Mouse (Mus musculus): Measurements from ENCODE around the gene Acat3. TPM values are rescaled to one million over a fixed set of nuclear protein-coding genes. Genes with fewer than 3 reads are reported as not detected.
A peak's percentile ranks its signal among the peaks of the same experiment; 100 is the strongest.
"Not testable (repeated sequence)": the region's sequence is repeated elsewhere in the genome, so short reads cannot be mapped to it uniquely, and the experiment has no call there.

Gene Acat3
- total RNA-seq, 2 experiments from 2014 or later, result not detected

- intact Hi-C loops (cut with DNase I), result no loop called here
- DNase-seq, result no peak
These were observed 15.4 kb downstream of the Acat3 start for GRCm38 (mm10) chr17:12925001-12925400.

GRCm38 (mm10) chr17:12921073-12921472 is 19.3 kb downstream of the Acat3 start:
- DNase-seq, result no peak
- intact Hi-C loops (cut with DNase I), result loop anchor here (5.0 kb wide), 1 partner anchor 41 kb away; the partner anchor contains the start of gene Acat2

GRCm38 (mm10) chr17:12916588-12917380 is 23.6 kb downstream of the Acat3 start:
- DNase-seq, result peak in 1 of 2 experiments; percentile 22
- intact Hi-C loops (cut with DNase I), result loop anchor here (5.0 kb wide), 2 partner anchors 61 to 76 kb away; partner anchors contain the start of gene Wtap

GRCm38 (mm10) chr17:12915881-12916583 is 24.4 kb downstream of the Acat3 start, which contains the start of gene Mrpl18:
Gene Mrpl18, minus strand, starts transcription at chr17:12916345.
- intact Hi-C loops (cut with DNase I), result loop anchor here (5.0 kb wide), 2 partner anchors 61 to 76 kb away; partner anchors contain the start of gene Wtap
- peak; percentile 97 to 98 for DNase-seq

- DNase-seq, result no peak
- intact Hi-C loops (cut with DNase I), result loop anchor here (5.0 kb wide), 2 partner anchors 62 to 77 kb away; partner anchors contain the start of gene Wtap
These were observed 24.9 kb downstream of the Acat3 start, which contains the start of gene Tcp1 for GRCm38 (mm10) chr17:12915488-12915880. Gene Tcp1, plus strand, starts transcription at chr17:12915701.

- no peak for DNase-seq
- intact Hi-C loops (cut with DNase I), result no loop called here
These were observed 30.0 kb downstream of the Acat3 start for GRCm38 (mm10) chr17:12910391-12910790.

- intact Hi-C loops (cut with DNase I), result no loop called here
- DNase-seq, result no peak
These were observed 30.8 kb downstream of the Acat3 start, which contains the start of gene Pnldc1 for GRCm38 (mm10) chr17:12909361-12910280. Gene Pnldc1, minus strand, starts transcription at chr17:12910230.

GRCm38 (mm10) chr17:12906436-12906835 is 34.0 kb downstream of the Acat3 start:
- intact Hi-C loops (cut with DNase I), result no loop called here
- no peak for DNase-seq

GRCm38 (mm10) chr17:12905810-12906209 is 34.6 kb downstream of the Acat3 start:
- intact Hi-C loops (cut with DNase I), result no loop called here
- DNase-seq, result no peak

GRCm38 (mm10) chr17:12904349-12904748 is 36.1 kb downstream of the Acat3 start:
- intact Hi-C loops (cut with DNase I), result no loop called here
- DNase-seq, result no peak

GRCm38 (mm10) chr17:12903372-12904333 is 36.7 kb downstream of the Acat3 start:
- DNase-seq, result no peak
- intact Hi-C loops (cut with DNase I), result no loop called here

GRCm38 (mm10) chr17:12902291-12902690 is 38.1 kb downstream of the Acat3 start:
- no peak for DNase-seq

GRCm38 (mm10) chr17:12898607-12899006 is 41.8 kb downstream of the Acat3 start:
- intact Hi-C loops (cut with DNase I); DNase-seq: not testable (repeated sequence)

More at GRCm38 (mm10) chr17:12902291-12902690, 38.1 kb downstream of the Acat3 start:
- intact Hi-C loops (cut with DNase I), result no loop called here

- intact Hi-C loops (cut with DNase I), result no loop called here
- DNase-seq, result no peak
These were observed 42.7 kb downstream of the Acat3 start for GRCm38 (mm10) chr17:12897674-12898073.

- no peak for DNase-seq
- intact Hi-C loops (cut with DNase I), result no loop called here
These were observed 48.4 kb downstream of the Acat3 start for GRCm38 (mm10) chr17:12892033-12892432.

- no peak for DNase-seq
- intact Hi-C loops (cut with DNase I), result no loop called here
These were observed 49.3 kb downstream of the Acat3 start for GRCm38 (mm10) chr17:12891054-12891453.

GRCm38 (mm10) chr17:12887021-12887775 is 53.2 kb downstream of the Acat3 start:
- DNase-seq, result no peak
- intact Hi-C loops (cut with DNase I), result no loop called here

GRCm38 (mm10) chr17:12886620-12887019 is 53.8 kb downstream of the Acat3 start:
- intact Hi-C loops (cut with DNase I), result no loop called here

More at GRCm38 (mm10) chr17:12886620-12887019, 53.8 kb downstream of the Acat3 start:
- no peak for DNase-seq
